Comparison of ENCODE assay signal across 8 mouse cellular contexts in genomic region chr6:29433038-29433803, GRCm38 (mm10). TPM values are rescaled to one million over a fixed set of nuclear protein-coding genes. Genes with fewer than 3 reads are reported as not detected.
DNase-seq lines count a peak whose midpoint lies in the region; ATAC-seq lines count a peak whose summit lies in the region.

Gene Flnc, plus strand, starts transcription at chr6:29433256.

- H3K4me1 ChIP-seq in intestine, embryonic 15.5 days (replicated peaks): peaks cover 21% of the 10 kb centered on the region
- peaks cover 16% of the 10 kb centered on the region for H3K4me1 ChIP-seq in stomach, embryonic 16.5 days (ENCODE audit: control insufficient read depth, insufficient read depth, low read length)

- no peaks in the 10 kb centered on the region for H3K9me3 ChIP-seq in intestine, embryonic 15.5 days
- no peaks in the 10 kb centered on the region for H3K9me3 ChIP-seq in stomach, embryonic 16.5 days (replicated peaks; ENCODE audit: control insufficient read depth, low read length)

- H3K4me2 ChIP-seq in intestine, embryonic 15.5 days (replicated peaks): peak within 1 kb of the TSS; percentile 70
- H3K4me2 ChIP-seq in stomach, embryonic 16.5 days (ENCODE audit: low read depth, low read length): peak within 1 kb of the TSS; percentile 72

- peaks cover 12% of the 10 kb centered on the region for H3K27me3 ChIP-seq in intestine, embryonic 15.5 days (replicated peaks)
- peaks cover 11% of the 10 kb centered on the region for H3K27me3 ChIP-seq in stomach, embryonic 16.5 days (ENCODE audit: control insufficient read depth, insufficient read depth, low read length)

- peak; percentile 36; the same call in 1 of the 2 replicates for ATAC-seq in common myeloid progenitor, adult 5-6 weeks (replicated peaks; ENCODE audit: low read depth, poor library complexity, severe bottlenecking)
- ATAC-seq in granulocyte monocyte progenitor cell, adult 5-6 weeks (replicated peaks; ENCODE audit: poor library complexity, severe bottlenecking): peak; percentile 41
- ATAC-seq in intestine, embryonic 15.5 days: peak; percentile 40
- ATAC-seq in stomach, embryonic 16.5 days (ENCODE audit: insufficient read depth, low FRiP score): peak; percentile 44; the same call in 1 of the 2 replicates

- H3K27ac ChIP-seq in intestine, embryonic 15.5 days: peak within 1 kb of the TSS; percentile 86
- H3K27ac ChIP-seq in stomach, embryonic 16.5 days (ENCODE audit: low read length): peak within 1 kb of the TSS; percentile 93

- peak; percentile 31 for DNase-seq in left cerebral cortex, postnatal 4 days
- DNase-seq in left cerebral cortex, postnatal 14 days (ENCODE audit: low spot score in 2 of 2): no peak
- DNase-seq in lung, postnatal 4 days: peak; percentile 44 to 57
- no peak for DNase-seq in thymus, postnatal 14 days

- peak within 1 kb of the TSS; percentile 52 for H3K9ac ChIP-seq in intestine, embryonic 15.5 days
- H3K9ac ChIP-seq in stomach, embryonic 16.5 days (ENCODE audit: low read length): peak within 1 kb of the TSS; percentile 83

- intact Hi-C loops in left cerebral cortex, postnatal 4 days (cut with DNase I): no loop called here
- intact Hi-C loops in left cerebral cortex, postnatal 14 days (cut with DNase I): no loop called here

- WGBS in intestine, embryonic 15.5 days: under 1% methylated on average over 73 of the region's 77 CpGs
- WGBS in stomach, embryonic 16.5 days: under 1% methylated on average over 66 of the region's 77 CpGs

- no peaks in the 10 kb centered on the region for H3K36me3 ChIP-seq in intestine, embryonic 15.5 days
- no peaks in the 10 kb centered on the region for H3K36me3 ChIP-seq in stomach, embryonic 16.5 days (ENCODE audit: control insufficient read depth, insufficient read depth, low read length)

- peak within 1 kb of the TSS; percentile 53 for H3K4me3 ChIP-seq in intestine, embryonic 15.5 days (replicated peaks)
- peak within 1 kb of the TSS; percentile 68 for H3K4me3 ChIP-seq in stomach, embryonic 16.5 days (replicated peaks; ENCODE audit: low read length)

RNA-seq across cellular contexts. Expression of gene Flnc, which starts in this region (rescaled TPM):
- total RNA-seq in left cerebral cortex, postnatal 4 days (2021): 1 to 10 TPM; 4.7 TPM
- total RNA-seq in left cerebral cortex, postnatal 14 days (2021): 1 to 10 TPM; 2.0 to 2.2 TPM
- total RNA-seq in common myeloid progenitor, adult 5-6 weeks (2017): not detected in 2 replicates
- total RNA-seq in granulocyte monocyte progenitor cell, adult 5-6 weeks (2014; fragmentation: Nextera tagmentation): not detected in 2 replicates
- total RNA-seq in granulocyte monocyte progenitor cell, adult 5-6 weeks (2017): not detected in 2 replicates
- 9.7 and 10.1 TPM in 2 replicates for polyA plus RNA-seq in intestine, embryonic 15.5 days (2015; fragmentation: Nextera tagmentation; extraction: Ambion mirVana)
- 15.8 and 21.8 TPM in 2 replicates for polyA plus RNA-seq in stomach, embryonic 16.5 days (2015; fragmentation: Nextera tagmentation; extraction: Ambion mirVana)

Comparison
In these comparisons a context has a peak if more than half of its experiments do, and no peak if none do; other contexts are left out.
1. DNase-seq: peak in left cerebral cortex, postnatal 4 days (single experiment) and lung, postnatal 4 days (2 of 2); none in left cerebral cortex, postnatal 14 days (0 of 2) and thymus, postnatal 14 days (single experiment).
2. Peak in ATAC-seq in common myeloid progenitor, adult 5-6 weeks; RNA of the gene not detected or under 1 TPM.
3. Peak in ATAC-seq in granulocyte monocyte progenitor cell, adult 5-6 weeks; RNA of the gene not detected or under 1 TPM.
4. Peak in every context shown above with its lines, with median percentiles within 50 percentile points of each other: ATAC-seq.